Mouse (Mus musculus) erythroblast, embryonic 14.5 days (primary cell): ENCODE data around the gene Entpd7.

Experiments used
- GATA1 ChIP-seq: IDR thresholded peaks from 2 replicates; pipeline ENCODE4 v1.6.1; 2012; ENCODE audit warnings: low read length, inconsistent platforms, mixed read lengths
- TAL1 ChIP-seq: IDR thresholded peaks from 3 replicates; pipeline ENCODE4 v1.6.1; 2012; ENCODE audit warnings: low read length, inconsistent platforms, mixed read lengths

DNA sequence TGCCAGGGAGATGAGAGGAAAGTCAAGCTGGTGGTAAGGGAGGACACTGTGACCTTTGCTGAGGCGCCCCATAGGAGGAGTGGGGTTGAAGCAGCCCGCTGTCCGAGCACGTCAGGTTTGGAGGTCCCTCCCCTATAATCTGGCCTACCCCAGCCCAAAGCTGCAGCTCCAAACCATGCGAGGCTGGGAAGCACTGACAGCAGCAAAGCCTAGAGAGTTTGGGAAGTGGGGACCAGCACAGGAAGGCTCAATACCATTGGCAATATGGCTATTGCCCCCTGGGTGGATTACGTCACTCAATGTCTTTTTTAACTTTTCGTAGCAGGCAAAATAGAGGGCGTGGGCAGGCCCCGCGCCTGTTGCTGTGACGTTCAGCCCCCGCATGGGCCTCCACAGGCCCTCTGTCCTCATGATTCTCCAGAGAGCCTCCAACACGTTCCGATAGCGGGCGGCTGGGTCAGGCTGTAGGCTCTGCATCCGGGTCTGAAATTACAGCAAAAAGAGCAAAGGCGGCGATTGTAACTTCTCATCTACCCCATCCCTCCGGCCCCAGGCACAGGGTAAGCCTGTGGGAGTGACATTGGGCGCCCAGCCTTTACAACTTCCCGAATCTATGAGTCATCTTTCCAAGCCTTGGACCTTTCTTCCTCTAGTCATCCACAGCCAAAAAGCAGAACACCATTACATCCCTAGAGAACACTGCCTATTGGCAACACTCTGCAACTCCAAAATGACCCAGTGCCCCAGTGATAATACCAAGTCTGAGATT lies 22.6 kb upstream of the Entpd7 start:
- TF ChIP-seq GATA1 = no peak
- no peak for TF ChIP-seq TAL1
